Mouse (Mus musculus): Measurements from ENCODE around the gene Camta1.

The Camta1 gene

GRCm38 (mm10) chr4:151730037-151730759, 131.5 kb downstream of the Camta1 start:
- no peak for DNase-seq

DNA sequence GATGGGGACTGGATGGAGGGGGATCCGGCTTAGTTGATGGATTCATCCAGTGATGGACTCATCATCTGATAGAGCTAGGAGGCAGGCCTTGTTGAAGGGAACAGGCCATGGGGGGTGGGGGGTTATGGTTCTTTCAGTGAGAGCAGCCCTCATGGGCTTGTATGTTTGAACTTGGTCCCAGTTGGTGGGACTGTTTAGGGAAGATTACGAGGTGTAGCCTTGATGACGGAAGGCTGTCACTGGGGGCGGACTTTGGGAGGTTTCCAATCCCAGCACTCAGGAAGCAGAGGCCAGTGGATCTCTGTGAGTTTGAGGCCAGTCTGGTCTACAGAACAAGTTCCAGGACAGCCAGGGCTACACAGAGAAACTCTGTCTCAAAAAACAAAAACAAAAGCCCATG, 132.6 kb downstream of the Camta1 start:
- DNase-seq: no peak

- peak; percentile 69 for DNase-seq
Measured at GRCm38 (mm10) chr4:151728391-151729065, 133.1 kb downstream of the Camta1 start.

GRCm38 (mm10) chr4:151726396-151726795, 135.3 kb downstream of the Camta1 start:
- DNase-seq: no peak

DNA sequence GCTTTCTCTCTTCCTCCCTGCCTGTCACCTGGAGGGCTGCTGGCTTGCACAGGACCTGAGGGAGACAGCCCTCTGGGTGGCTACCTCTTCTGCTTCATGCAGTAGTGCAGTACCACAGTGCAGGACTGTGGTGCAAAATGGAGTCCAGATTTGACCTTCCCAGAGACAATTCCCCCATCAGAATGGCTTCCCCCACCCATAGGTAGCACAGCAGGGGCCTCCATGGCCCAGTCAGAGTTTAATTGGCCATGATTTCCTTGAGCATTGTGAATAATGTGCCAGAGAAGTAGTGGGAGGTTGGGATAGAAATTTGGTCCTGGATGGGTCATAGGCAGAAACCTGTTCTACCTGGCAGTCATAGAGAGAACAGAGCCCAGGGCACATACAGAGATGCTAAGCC, 136.8 kb downstream of the Camta1 start:
- no peak for DNase-seq

DNA sequence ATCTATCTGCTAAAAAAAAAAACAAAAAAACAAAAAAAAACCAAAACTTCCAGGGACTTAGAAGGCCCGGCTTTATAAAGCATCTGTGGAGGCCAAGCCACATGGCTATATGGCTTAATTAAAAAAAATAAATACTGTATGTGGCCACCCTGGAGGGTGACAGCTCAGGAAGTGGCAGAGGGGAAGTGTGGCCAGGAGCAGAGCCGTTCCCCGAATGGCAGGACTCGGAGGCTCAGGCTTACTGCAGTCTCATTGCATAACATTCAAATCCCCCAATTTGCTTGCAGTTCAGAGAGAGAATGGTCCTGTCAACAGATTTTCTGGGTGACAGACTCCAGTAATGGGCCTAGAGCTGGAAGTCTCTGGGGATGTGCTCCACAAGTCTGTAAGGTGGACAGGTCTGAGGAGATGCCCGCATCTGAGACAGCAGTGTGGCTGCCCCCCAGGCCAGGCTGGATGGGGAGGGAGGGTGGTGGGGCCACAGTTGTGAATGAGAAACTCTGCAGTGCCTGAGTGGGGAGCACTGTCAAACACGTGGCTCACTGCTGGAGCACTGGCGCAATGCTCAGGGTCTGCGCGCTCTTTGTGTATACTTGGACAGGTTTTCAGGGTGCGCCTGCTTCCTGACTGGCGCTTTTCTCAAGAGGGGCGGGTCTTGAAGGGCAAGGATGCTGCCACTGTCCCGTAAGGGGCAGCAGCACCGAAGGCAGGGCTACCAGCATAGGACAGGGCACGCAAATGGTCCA, 140.8 kb downstream of the Camta1 start:
- DNase-seq: no peak

DNA sequence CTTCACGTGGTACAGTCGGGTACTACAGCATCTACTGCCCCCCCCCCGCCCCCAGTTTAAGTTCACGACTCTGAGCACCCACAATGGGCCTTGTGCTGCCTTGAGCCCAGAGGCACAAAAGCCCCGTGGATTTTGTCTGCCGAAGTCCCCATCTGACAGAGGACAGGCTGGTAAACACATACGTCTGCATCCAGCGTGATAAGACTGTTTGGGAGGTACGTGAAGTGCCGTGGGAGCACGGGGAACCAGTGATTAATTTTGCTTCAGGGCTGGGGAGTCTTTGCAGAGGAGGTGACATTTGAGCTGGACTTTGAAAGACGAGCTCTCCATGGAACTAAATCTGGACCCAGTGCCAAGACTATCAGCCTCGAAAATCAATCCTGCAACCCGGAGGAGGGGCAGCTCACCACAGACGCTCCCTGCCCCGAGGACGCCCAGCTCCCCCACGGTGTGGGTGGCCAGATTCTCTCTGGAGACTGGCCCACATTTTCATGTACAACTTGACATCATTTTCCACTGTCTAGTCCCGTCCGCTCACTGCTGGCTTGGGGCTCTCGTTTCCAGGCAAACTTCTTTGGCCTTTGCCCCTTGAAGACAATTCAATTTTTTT, 142.7 kb downstream of the Camta1 start:
- no peak for DNase-seq

GRCm38 (mm10) chr4:151717864-151718263, 143.8 kb downstream of the Camta1 start:
- no peak for DNase-seq

DNA sequence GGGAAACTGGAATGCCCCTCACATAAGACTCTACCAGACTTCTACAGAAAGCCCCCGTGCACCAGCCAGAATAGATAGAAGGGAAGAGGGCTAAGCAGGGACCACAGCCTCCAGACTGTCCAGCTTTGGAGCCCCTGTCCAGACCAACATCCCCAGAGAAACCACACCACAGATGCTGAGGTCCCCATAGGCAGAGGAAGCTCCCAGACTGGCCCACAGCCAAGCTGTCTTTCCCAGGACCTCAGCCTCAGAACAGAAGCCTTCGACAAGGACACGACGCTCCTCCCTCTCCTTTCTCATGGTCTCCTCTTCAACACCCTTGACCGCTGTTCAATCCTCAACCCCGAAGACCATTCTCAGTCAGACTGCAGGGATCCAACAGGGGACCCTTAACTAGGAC, 148.0 kb downstream of the Camta1 start:
- DNase-seq: no peak

- no peak for DNase-seq
Measured at GRCm38 (mm10) chr4:151711406-151711805, 150.3 kb downstream of the Camta1 start.

GRCm38 (mm10) chr4:151710522-151710921, 151.2 kb downstream of the Camta1 start:
- DNase-seq: no peak

- no peak for DNase-seq
Measured at GRCm38 (mm10) chr4:151709269-151709668, 152.4 kb downstream of the Camta1 start.

GRCm38 (mm10) chr4:151703069-151703735, 158.5 kb downstream of the Camta1 start:
- DNase-seq: no peak

DNA sequence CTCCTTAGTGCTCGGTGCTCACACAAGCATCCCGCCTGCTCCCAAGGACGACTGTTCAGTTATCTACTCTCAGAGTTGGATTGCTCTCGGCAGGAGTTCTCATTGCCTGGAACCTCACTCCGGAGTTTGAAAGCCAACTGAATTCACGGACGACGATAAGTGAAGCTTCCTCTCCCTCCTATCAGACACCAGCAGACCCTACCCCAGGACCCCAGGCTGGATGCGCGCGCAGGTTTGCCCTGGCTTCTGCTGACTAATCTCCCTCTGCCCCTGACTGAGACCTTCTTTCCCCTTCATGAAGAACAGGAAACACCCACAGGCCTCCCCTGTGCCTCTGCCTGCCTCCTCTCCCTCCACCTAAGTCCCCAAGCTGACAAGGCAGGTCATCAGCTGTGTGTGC, 159.2 kb downstream of the Camta1 start:
- DNase-seq: no peak

DNA sequence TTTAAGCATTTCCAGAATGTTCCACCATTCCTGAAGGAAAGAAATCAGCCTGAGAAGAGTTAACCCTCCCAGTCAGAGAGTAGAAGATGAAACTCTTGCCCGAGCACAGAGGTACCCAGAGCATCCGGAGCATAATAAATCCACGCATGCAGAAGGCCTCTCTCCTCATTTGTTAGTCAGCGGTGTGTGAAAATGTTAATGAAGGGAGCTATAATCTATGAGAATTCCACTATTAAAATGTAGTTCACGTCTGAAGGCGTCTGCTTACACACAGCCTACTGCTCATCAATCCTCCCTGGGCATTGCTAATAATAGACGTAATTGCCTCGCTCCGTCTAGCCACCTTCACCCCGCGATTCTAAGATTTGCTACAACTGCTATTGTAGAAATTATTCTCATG, 165.7 kb downstream of the Camta1 start:
- no peak for DNase-seq

GRCm38 (mm10) chr4:151694531-151694930, 167.1 kb downstream of the Camta1 start:
- DNase-seq: no peak

- no peak for DNase-seq
Measured at GRCm38 (mm10) chr4:151694047-151694446, 167.6 kb downstream of the Camta1 start.

DNA sequence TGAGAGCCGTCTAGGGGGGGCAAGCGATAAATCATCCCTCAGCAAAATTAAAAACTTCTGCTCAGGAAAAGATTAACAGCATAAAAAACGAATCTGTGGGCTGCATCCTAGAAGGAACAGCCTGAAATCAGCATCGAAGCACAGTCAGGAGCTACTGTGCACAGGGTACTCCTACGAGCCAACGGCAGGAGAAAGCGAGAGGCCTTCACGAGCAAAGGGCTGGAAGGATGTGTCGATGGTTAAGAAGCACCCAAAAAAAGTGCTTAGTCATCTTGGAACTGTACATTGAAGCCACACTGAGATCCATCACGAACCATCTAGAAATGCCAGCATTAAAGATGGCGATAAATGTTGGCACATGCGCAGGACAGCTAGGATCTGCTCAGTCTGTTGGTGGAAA, 171.6 kb downstream of the Camta1 start:
- DNase-seq: no peak

GRCm38 (mm10) chr4:151688206-151688605, 173.5 kb downstream of the Camta1 start:
- no peak for DNase-seq

- DNase-seq: no peak
Measured at GRCm38 (mm10) chr4:151684596-151684995, 177.1 kb downstream of the Camta1 start.

- DNase-seq: no peak
Measured at GRCm38 (mm10) chr4:151682831-151683488, 178.7 kb downstream of the Camta1 start.

DNA sequence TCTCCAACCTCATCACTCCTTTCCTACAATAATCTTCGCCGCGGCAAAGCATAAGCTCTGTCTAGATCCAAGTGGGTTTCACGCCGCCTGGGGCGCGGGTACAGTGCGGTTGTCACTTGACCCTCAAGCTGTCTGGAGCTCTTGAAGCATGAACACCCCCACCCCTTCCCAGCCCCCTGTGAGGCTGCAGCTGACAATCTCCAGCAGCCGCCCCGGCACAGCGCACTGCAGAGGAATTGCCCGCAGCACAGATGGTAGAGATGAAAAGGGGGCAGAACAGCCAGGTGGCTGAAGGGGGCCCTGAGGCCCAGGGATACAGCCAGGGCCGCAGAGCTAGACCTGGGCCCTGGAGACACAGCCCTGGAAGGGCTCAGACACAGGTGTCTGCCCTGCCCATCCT, 189.2 kb downstream of the Camta1 start:
- DNase-seq: no peak
